Mouse (Mus musculus): ENCODE results near the gene Lipm.

Gene Lipm

GRCm38 (mm10) chr19:34100633-34101032, at the start of gene Lipm:
TSS of gene Lipm (plus strand) at chr19:34100933.
- in situ Hi-C loops (cut with MboI; ENCODE audit: low pct_unique_long_range_greater_than_20kb in 1 of 2, low sequenced_read_pairs in 2 of 2, unreplicated experiment in 1 of 2): no loop called here

GRCm38 (mm10) chr19:34051502-34051901, 49.2 kb upstream of the Lipm start:
- in situ Hi-C loops (cut with MboI; ENCODE audit: low pct_unique_long_range_greater_than_20kb in 1 of 2, low sequenced_read_pairs in 2 of 2, unreplicated experiment in 1 of 2): no loop called here

GRCm38 (mm10) chr19:34063547-34063946, 37.2 kb upstream of the Lipm start:
- in situ Hi-C loops (cut with MboI; ENCODE audit: low pct_unique_long_range_greater_than_20kb in 1 of 2, low sequenced_read_pairs in 2 of 2, unreplicated experiment in 1 of 2): no loop called here

GRCm38 (mm10) chr19:34064059-34064458, 36.7 kb upstream of the Lipm start:
- in situ Hi-C loops (cut with MboI; ENCODE audit: low pct_unique_long_range_greater_than_20kb in 1 of 2, low sequenced_read_pairs in 2 of 2, unreplicated experiment in 1 of 2): no loop called here

GRCm38 (mm10) chr19:34066779-34067472, 33.8 kb upstream of the Lipm start, which contains the start of gene Lipn:
TSS of gene Lipn (plus strand) at chr19:34067358.
- in situ Hi-C loops (cut with MboI; ENCODE audit: low pct_unique_long_range_greater_than_20kb in 1 of 2, low sequenced_read_pairs in 2 of 2, unreplicated experiment in 1 of 2): no loop called here

GRCm38 (mm10) chr19:34074239-34074638, 26.5 kb upstream of the Lipm start:
- in situ Hi-C loops (cut with MboI; ENCODE audit: low pct_unique_long_range_greater_than_20kb in 1 of 2, low sequenced_read_pairs in 2 of 2, unreplicated experiment in 1 of 2): no loop called here

GRCm38 (mm10) chr19:34078130-34078529, 22.6 kb upstream of the Lipm start:
- in situ Hi-C loops (cut with MboI; ENCODE audit: low pct_unique_long_range_greater_than_20kb in 1 of 2, low sequenced_read_pairs in 2 of 2, unreplicated experiment in 1 of 2): no loop called here

- in situ Hi-C loops (cut with MboI; ENCODE audit: low pct_unique_long_range_greater_than_20kb in 1 of 2, low sequenced_read_pairs in 2 of 2, unreplicated experiment in 1 of 2): no loop called here
Observed at GRCm38 (mm10) chr19:34089011-34089680, 11.6 kb upstream of the Lipm start.

GRCm38 (mm10) chr19:34095381-34095780, 5.4 kb upstream of the Lipm start:
- in situ Hi-C loops (cut with MboI; ENCODE audit: low pct_unique_long_range_greater_than_20kb in 1 of 2, low sequenced_read_pairs in 2 of 2, unreplicated experiment in 1 of 2): no loop called here

GRCm38 (mm10) chr19:34096228-34096627, 4.5 kb upstream of the Lipm start:
- in situ Hi-C loops (cut with MboI; ENCODE audit: low pct_unique_long_range_greater_than_20kb in 1 of 2, low sequenced_read_pairs in 2 of 2, unreplicated experiment in 1 of 2): no loop called here

GRCm38 (mm10) chr19:34101888-34102287, 1.2 kb downstream of the Lipm start:
- in situ Hi-C loops (cut with MboI; ENCODE audit: low pct_unique_long_range_greater_than_20kb in 1 of 2, low sequenced_read_pairs in 2 of 2, unreplicated experiment in 1 of 2): no loop called here

- in situ Hi-C loops (cut with MboI; ENCODE audit: low pct_unique_long_range_greater_than_20kb in 1 of 2, low sequenced_read_pairs in 2 of 2, unreplicated experiment in 1 of 2): no loop called here
Observed at GRCm38 (mm10) chr19:34104841-34105240, 4.1 kb downstream of the Lipm start.

- in situ Hi-C loops (cut with MboI; ENCODE audit: low pct_unique_long_range_greater_than_20kb in 1 of 2, low sequenced_read_pairs in 2 of 2, unreplicated experiment in 1 of 2): no loop called here
Observed at GRCm38 (mm10) chr19:34119102-34119501, 18.4 kb downstream of the Lipm start.

GRCm38 (mm10) chr19:34119653-34120052, 18.9 kb downstream of the Lipm start:
- in situ Hi-C loops (cut with MboI; ENCODE audit: low pct_unique_long_range_greater_than_20kb in 1 of 2, low sequenced_read_pairs in 2 of 2, unreplicated experiment in 1 of 2): no loop called here

GRCm38 (mm10) chr19:34120107-34120731, 19.5 kb downstream of the Lipm start:
- in situ Hi-C loops (cut with MboI; ENCODE audit: low pct_unique_long_range_greater_than_20kb in 1 of 2, low sequenced_read_pairs in 2 of 2, unreplicated experiment in 1 of 2): no loop called here

- in situ Hi-C loops (cut with MboI; ENCODE audit: low pct_unique_long_range_greater_than_20kb in 1 of 2, low sequenced_read_pairs in 2 of 2, unreplicated experiment in 1 of 2): loop anchor here in 1 of 2 experiments (25.0 kb wide), 1 partner anchor 702 kb away; no protein-coding TSS in a partner anchor
Observed at GRCm38 (mm10) chr19:34138720-34139430, 38.1 kb downstream of the Lipm start.

GRCm38 (mm10) chr19:34139431-34140046, 38.8 kb downstream of the Lipm start:
- in situ Hi-C loops (cut with MboI; ENCODE audit: low pct_unique_long_range_greater_than_20kb in 1 of 2, low sequenced_read_pairs in 2 of 2, unreplicated experiment in 1 of 2): loop anchor here in 1 of 2 experiments (25.0 kb wide), 1 partner anchor 702 kb away; no protein-coding TSS in a partner anchor

- in situ Hi-C loops (cut with MboI; ENCODE audit: low pct_unique_long_range_greater_than_20kb in 1 of 2, low sequenced_read_pairs in 2 of 2, unreplicated experiment in 1 of 2): loop anchor here in 1 of 2 experiments (25.0 kb wide), 1 partner anchor 711 kb away; no protein-coding TSS in a partner anchor
Observed at GRCm38 (mm10) chr19:34148421-34148820, 47.7 kb downstream of the Lipm start.

All from mouse embryonic stem cell (cell line).